Mouse (Mus musculus): ENCODE results near the gene Ctcf. TPM values are rescaled to one million over a fixed set of nuclear protein-coding genes. Genes with fewer than 3 reads are reported as not detected.

The Ctcf gene
- total RNA-seq, 1 experiment: 65.5 TPM

- H3K27ac ChIP-seq (ENCODE audit: insufficient read depth, low read depth, low read length, poor library complexity, severe bottlenecking): no peak overlapping the region
- no peak overlapping the region for H3K9ac ChIP-seq (ENCODE audit: insufficient read depth, low read depth, low read length, poor library complexity, severe bottlenecking)
- H3K4me1 ChIP-seq (ENCODE audit: control insufficient read depth in 2 of 2, insufficient read depth in 2 of 2, low read length in 2 of 2, poor library complexity in 1 of 2): peaks cover 2 to 7% of the 10 kb centered on the region in 2 experiments; a peak in 1 of 4 replicates
- H3K9me3 ChIP-seq (ENCODE audit: control insufficient read depth, insufficient read depth, low read depth, low read length): no peaks in the 10 kb centered on the region
- DNase-seq (ENCODE audit: low read depth, low spot score): no peak
- no peak overlapping the region for H3K4me3 ChIP-seq (ENCODE audit: insufficient read depth in 1 of 2, low read depth in 1 of 2, low read length in 2 of 2, poor library complexity in 1 of 2, severe bottlenecking in 1 of 2)
- TF ChIP-seq CHD2 (IDR thresholded peaks at IDR 0.05; ENCODE audit: low read depth, low read length) (no peak), ZNF384 (IDR thresholded peaks at IDR 0.05; ENCODE audit: low read depth, low read length) (no peak), HCFC1 (IDR thresholded peaks at IDR 0.05; ENCODE audit: borderline replicate concordance, insufficient read depth, low read length) (no peak), MAFK (IDR thresholded peaks at IDR 0.05; ENCODE audit: insufficient read depth, low read depth, low read length) (no peak), ZC3H11A (IDR thresholded peaks at IDR 0.05; ENCODE audit: borderline replicate concordance, low read depth, low read length) (no peak)
- H3K36me3 ChIP-seq (ENCODE audit: control insufficient read depth, insufficient read depth, low read length, poor library complexity, severe bottlenecking): peaks cover 14% of the 10 kb centered on the region; the same call in 1 of the 2 replicates
- in situ Hi-C loops (cut with MboI; ENCODE audit: low sequenced_read_pairs in 2 of 2, unreplicated experiment in 2 of 2): no loop called here
These were observed 60.9 kb downstream of the Ctcf start for GRCm38 (mm10) chr8:105697196-105697780.

- no peak overlapping the region for H3K9ac ChIP-seq (ENCODE audit: insufficient read depth, low read depth, low read length, poor library complexity, severe bottlenecking)
- H3K27ac ChIP-seq (ENCODE audit: insufficient read depth, low read depth, low read length, poor library complexity, severe bottlenecking): no peak overlapping the region
- in situ Hi-C loops (cut with MboI; ENCODE audit: low sequenced_read_pairs in 2 of 2, unreplicated experiment in 2 of 2): no loop called here
- H3K9me3 ChIP-seq (ENCODE audit: control insufficient read depth, insufficient read depth, low read depth, low read length): no peaks in the 10 kb centered on the region
- TF ChIP-seq ZC3H11A (IDR thresholded peaks at IDR 0.05; ENCODE audit: borderline replicate concordance, low read depth, low read length) (no peak), HCFC1 (IDR thresholded peaks at IDR 0.05; ENCODE audit: borderline replicate concordance, insufficient read depth, low read length) (no peak)
- no peak overlapping the region for H3K4me3 ChIP-seq (ENCODE audit: insufficient read depth in 1 of 2, low read depth in 1 of 2, low read length in 2 of 2, poor library complexity in 1 of 2, severe bottlenecking in 1 of 2)
- DNase-seq (ENCODE audit: low read depth, low spot score): no peak
- peaks cover 26% of the 10 kb centered on the region for H3K36me3 ChIP-seq (ENCODE audit: control insufficient read depth, insufficient read depth, low read length, poor library complexity, severe bottlenecking)
- peaks cover 2 to 10% of the 10 kb centered on the region in 2 experiments; a peak in 1 of 4 replicates for H3K4me1 ChIP-seq (ENCODE audit: control insufficient read depth in 2 of 2, insufficient read depth in 2 of 2, low read length in 2 of 2, poor library complexity in 1 of 2)
These were observed 62.4 kb downstream of the Ctcf start for GRCm38 (mm10) chr8:105698734-105699133.

GRCm38 (mm10) chr8:105699488-105700215 lies 63.3 kb downstream of the Ctcf start:
- Histone ChIP-seq H3K4me3 (ENCODE audit: insufficient read depth in 1 of 2, low read depth in 1 of 2, low read length in 2 of 2, poor library complexity in 1 of 2, severe bottlenecking in 1 of 2) (peak overlapping the region in 1 of 2 experiments; percentile 100; a peak in 1 of 4 replicates), H3K4me1 (ENCODE audit: control insufficient read depth in 2 of 2, insufficient read depth in 2 of 2, low read length in 2 of 2, poor library complexity in 1 of 2) (peaks cover 2 to 11% of the 10 kb centered on the region in 2 experiments; a peak in 1 of 4 replicates), H3K9ac (ENCODE audit: insufficient read depth, low read depth, low read length, poor library complexity, severe bottlenecking) (no peak overlapping the region), H3K27ac (ENCODE audit: insufficient read depth, low read depth, low read length, poor library complexity, severe bottlenecking) (no peak overlapping the region), H3K9me3 (ENCODE audit: control insufficient read depth, insufficient read depth, low read depth, low read length) (no peaks in the 10 kb centered on the region), H3K36me3 (ENCODE audit: control insufficient read depth, insufficient read depth, low read length, poor library complexity, severe bottlenecking) (peaks cover 30% of the 10 kb centered on the region)
- DNase-seq (ENCODE audit: low read depth, low spot score): no peak
- in situ Hi-C loops (cut with MboI; ENCODE audit: low sequenced_read_pairs in 2 of 2, unreplicated experiment in 2 of 2): no loop called here
- no peak for TF ChIP-seq ZC3H11A (IDR thresholded peaks at IDR 0.05; ENCODE audit: borderline replicate concordance, low read depth, low read length)
- no peak for TF ChIP-seq ZNF384 (IDR thresholded peaks at IDR 0.05; ENCODE audit: low read depth, low read length)
- no peak for TF ChIP-seq MAFK (IDR thresholded peaks at IDR 0.05; ENCODE audit: insufficient read depth, low read depth, low read length)
- no peak for TF ChIP-seq HCFC1 (IDR thresholded peaks at IDR 0.05; ENCODE audit: borderline replicate concordance, insufficient read depth, low read length)
- no peak for TF ChIP-seq CHD2 (IDR thresholded peaks at IDR 0.05; ENCODE audit: low read depth, low read length)

- TF ChIP-seq MAFK (IDR thresholded peaks at IDR 0.05; ENCODE audit: insufficient read depth, low read depth, low read length): no peak
- Histone ChIP-seq H3K27ac (ENCODE audit: insufficient read depth, low read depth, low read length, poor library complexity, severe bottlenecking) (no peak overlapping the region; the same call in 1 of the 2 replicates), H3K4me1 (ENCODE audit: control insufficient read depth in 2 of 2, insufficient read depth in 2 of 2, low read length in 2 of 2, poor library complexity in 1 of 2) (peaks cover 2 to 11% of the 10 kb centered on the region in 2 experiments; a peak in 1 of 4 replicates), H3K9ac (ENCODE audit: insufficient read depth, low read depth, low read length, poor library complexity, severe bottlenecking) (peak overlapping the region; percentile 81), H3K4me3 (ENCODE audit: insufficient read depth in 1 of 2, low read depth in 1 of 2, low read length in 2 of 2, poor library complexity in 1 of 2, severe bottlenecking in 1 of 2) (peak overlapping the region; percentile 78 to 100), H3K9me3 (ENCODE audit: control insufficient read depth, insufficient read depth, low read depth, low read length) (no peaks in the 10 kb centered on the region), H3K36me3 (ENCODE audit: control insufficient read depth, insufficient read depth, low read length, poor library complexity, severe bottlenecking) (peaks cover 30% of the 10 kb centered on the region)
- in situ Hi-C loops (cut with MboI; ENCODE audit: low sequenced_read_pairs in 2 of 2, unreplicated experiment in 2 of 2): no loop called here
- DNase-seq (ENCODE audit: low read depth, low spot score): no peak
These were observed 64.2 kb downstream of the Ctcf start for GRCm38 (mm10) chr8:105700566-105700965.

Measured in ES-E14 (cell line).